Mouse (Mus musculus) WW6 (cell line): Measurements from ENCODE around the gene Pkd2l1.
A peak's percentile ranks its signal among the peaks of the same experiment; 100 is the strongest.

Experiments used
- DNase-seq: peaks from one replicate; pipeline ENCODE4 v3.0.0-alpha.2; 2013; ENCODE audit warnings: low read depth, low spot score

Pkd2l1 gene

DNA sequence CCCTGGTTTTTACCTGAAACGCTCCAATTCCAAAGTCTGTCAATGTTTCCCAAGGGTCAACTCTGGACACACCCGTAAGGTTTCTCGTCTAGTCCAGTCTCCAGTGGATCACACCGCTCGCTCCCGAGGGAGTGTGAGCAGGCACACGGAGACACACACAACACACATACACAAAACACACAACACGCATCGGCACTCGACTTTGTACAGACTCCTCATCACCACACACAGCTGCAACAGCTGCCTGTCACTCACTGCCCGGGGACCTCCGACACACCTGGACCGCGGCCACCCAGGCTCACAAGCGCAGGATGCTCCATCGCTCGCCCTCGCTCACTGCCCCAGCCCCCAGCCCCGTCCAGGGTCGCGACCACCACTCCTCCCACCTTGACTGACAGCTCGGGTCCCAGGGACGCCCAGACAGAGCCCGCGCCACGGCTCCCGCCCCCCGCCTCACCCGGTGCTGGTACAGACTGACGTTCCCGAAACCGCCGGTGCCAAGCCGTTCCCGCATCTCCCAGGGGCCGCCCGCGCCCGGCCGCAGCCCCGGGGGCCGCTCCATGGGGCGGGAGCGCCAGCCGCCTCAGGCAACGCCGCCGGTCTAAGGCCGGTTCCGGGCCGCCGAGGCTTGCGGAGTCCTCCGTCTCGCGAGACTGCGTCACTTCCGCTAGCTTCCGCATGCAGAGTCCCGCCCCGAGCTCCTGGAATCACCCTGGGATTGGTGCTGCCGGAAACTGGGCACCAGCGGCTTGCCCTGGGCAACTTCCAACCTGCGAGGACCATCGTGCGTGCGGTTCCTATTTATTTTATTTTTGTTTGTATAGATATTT, 85.2 kb downstream of the Pkd2l1 start, which contains the start of gene Chuk:
Chuk (minus strand) TSS at position 650 of the 830 bp plus-strand sequence.
- peak; percentile 84 for DNase-seq

GRCm38 (mm10) chr19:44104393-44104792, 87.8 kb downstream of the Pkd2l1 start:
- DNase-seq = no peak

GRCm38 (mm10) chr19:44103001-44103400, 89.2 kb downstream of the Pkd2l1 start:
- no peak for DNase-seq

DNA sequence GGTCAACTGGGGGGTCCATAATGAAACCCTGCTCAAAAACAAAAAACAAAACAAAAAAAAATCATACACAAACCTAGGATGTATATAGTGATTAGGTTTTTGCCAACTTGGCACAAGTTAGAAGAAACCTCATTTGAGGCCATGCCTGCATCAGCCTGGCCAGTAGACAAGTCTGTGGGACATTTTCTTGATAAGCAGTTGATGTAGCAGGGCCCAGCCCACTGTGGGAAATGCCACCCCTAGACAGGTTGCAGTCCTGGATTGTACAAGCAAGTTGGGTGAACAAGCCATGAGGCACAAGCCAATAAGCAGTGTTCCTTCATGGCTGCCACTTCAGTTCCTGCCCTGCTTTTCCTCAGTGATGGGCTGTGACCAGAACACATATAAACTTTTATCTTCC, 91.4 kb downstream of the Pkd2l1 start:
- no peak for DNase-seq
